Mouse (Mus musculus) inflammation-experienced regulatory T-cells (primary cell): ENCODE results near the gene Adm. TPM values are rescaled to one million over a fixed set of nuclear protein-coding genes. Genes with fewer than 3 reads are reported as not detected.

Source experiments
- polyA plus RNA-seq, 2 experiments: library from polyadenylated mRNA; unstranded; fragments of 100-300 nt; shearing (Covaris generic); gene quantifications; one replicate each; pipeline ENCODE4 v1.2.1; 2017

The Adm gene
- polyA plus RNA-seq = 1 to 10 TPM in 1 of 2 experiments, not detected in 1; 1.5 TPM

DNA sequence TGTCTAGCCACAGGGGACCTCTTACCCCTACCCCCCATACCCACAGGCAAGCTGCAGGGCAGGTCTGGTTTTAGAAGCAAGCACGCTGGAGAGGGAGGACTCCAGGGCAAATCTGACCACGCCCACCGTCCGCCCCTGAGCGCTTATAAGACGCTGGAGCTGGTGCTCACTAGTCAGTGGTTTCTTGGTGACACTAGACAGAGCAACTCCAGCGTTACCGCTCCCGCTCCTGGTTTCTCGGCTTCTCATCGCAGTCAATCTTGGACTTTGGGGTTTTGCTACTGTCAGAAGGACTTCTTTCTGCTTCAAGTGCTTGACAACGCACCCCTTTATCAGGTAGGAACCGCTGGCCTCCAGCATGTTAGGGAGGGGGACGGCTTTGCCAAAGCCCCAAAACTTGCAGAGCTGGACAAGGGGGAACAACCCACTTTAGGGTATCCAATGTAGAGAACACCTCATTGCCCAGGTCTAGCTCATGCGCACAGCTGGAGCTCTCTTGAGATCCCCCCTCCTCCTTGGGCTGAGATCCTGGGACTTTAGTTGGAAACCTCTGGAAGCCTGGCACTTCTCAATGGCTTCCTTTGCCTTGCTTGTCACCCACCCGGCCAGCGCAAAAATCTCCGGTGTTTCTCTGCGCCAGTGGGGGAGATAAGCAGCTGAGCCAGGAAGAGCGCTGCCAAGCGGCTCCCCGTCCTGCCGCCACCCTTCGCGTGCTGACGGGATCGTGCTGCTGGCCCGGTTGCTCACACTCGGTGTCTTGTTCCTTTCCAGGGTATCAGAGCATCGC, at the start of gene Adm:
Gene Adm (plus strand): TSS at position 176 of the 787 bp plus-strand sequence.

DNA sequence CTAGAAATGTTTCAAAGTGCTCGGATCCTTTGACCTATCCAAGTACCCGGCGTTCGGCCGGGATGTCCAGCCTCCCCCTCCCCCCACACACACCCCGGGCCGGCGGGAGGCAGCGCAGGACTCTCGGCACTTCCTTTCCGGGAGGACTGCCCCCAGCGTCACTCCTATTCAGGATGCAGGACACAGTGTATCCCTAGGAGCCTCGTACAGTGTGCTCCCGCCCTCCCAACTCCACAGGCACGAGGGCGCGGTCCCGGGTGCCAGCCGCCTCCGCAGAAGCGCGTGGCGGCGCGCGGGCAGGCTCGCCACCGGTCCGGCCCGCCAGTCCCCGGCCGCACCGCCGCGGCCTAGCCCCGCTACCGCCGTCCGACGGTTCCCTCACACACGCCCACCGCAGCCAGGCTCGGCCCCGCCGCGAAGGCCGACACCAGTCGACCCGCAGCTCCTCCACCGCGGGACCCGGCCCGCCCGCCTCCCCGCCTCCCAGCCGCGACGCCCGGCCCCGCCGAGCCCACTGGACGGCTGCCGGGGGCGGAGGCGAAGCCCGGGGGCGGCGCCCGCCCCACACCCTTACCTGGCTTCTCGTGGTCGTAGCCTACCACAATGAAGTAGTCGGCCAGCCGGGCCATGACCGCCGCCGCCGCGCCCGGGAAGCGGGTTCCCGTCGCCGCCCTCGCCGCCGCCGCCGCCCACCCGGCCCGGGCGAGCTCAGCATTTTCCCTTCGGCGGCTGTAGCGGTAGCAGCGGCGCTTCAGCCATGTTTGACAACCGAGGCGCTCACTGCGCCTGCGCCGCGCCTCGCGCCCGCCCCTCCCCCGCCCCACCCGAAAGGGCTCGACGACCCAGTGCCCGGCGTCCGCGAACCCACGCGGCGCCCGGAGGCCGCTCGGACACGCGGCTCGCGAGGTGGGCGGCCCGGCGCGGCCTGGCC, 13.1 kb upstream of the Adm start, which contains the start of gene Sbf2:
Gene Sbf2 (minus strand): TSS at position 790 of the 931 bp plus-strand sequence.

Other genes with a start within 250 kb of the Adm start
- 10 to 100 TPM in 1 of 2 experiments, 1 to 10 TPM in 1; 8.3 to 23.7 TPM for gene Sbf2, start 12.7 kb upstream of the Adm start, polyA plus RNA-seq
- 10 to 100 TPM; 18.1 to 32.7 TPM for gene Ampd3, start 140.5 kb downstream of the Adm start, polyA plus RNA-seq
- 10 to 100 TPM; 16.6 to 20.1 TPM for gene Rnf141, start 216.8 kb downstream of the Adm start, polyA plus RNA-seq
- gene Lyve1, start 235.6 kb downstream of the Adm start, polyA plus RNA-seq = under 1 TPM in 1 of 2 experiments, not detected in 1; 0.44 TPM